19 mouse cellular contexts compared by ENCODE assay signal in genomic region chr2:82570358-82570757, GRCm38 (mm10).
DNase-seq lines count a peak whose midpoint lies in the region; ATAC-seq and TF ChIP-seq lines count a peak whose summit lies in the region.
"Had no signal": no experiment of that assay in that cellular context is flagged by ENCODE, and none has a peak within 500 bp of the region (broad histone marks: within the 10 kb centered on the region; RNA-seq: fewer than 3 reads in every experiment).

No protein-coding gene starts in this region.

- no peaks in the 10 kb centered on the region for H3K36me3 ChIP-seq in forebrain, postnatal 0 days (ENCODE audit: insufficient read depth)
- no peaks in the 10 kb centered on the region for H3K36me3 ChIP-seq in forebrain, embryonic 10.5 days (replicated peaks)
- H3K36me3 ChIP-seq: heart, embryonic 15.5 days; hindbrain, embryonic 13.5 days; limb, embryonic 10.5 days; liver, embryonic 15.5 days; midbrain, embryonic 13.5 days had no signal

- no peaks in the 10 kb centered on the region for H3K27me3 ChIP-seq in forebrain, postnatal 0 days (ENCODE audit: insufficient read depth, low read length)
- H3K27me3 ChIP-seq in forebrain, embryonic 10.5 days (ENCODE audit: poor library complexity, severe bottlenecking), result no peaks in the 10 kb centered on the region
- H3K27me3 ChIP-seq: heart, embryonic 15.5 days; hindbrain, embryonic 13.5 days; liver, embryonic 15.5 days; midbrain, embryonic 13.5 days; Patski had no signal

- no peaks in the 10 kb centered on the region for H3K9me3 ChIP-seq in forebrain, postnatal 0 days (ENCODE audit: low read length)
- no peaks in the 10 kb centered on the region for H3K9me3 ChIP-seq in forebrain, embryonic 10.5 days
- H3K9me3 ChIP-seq: heart, embryonic 15.5 days; hindbrain, embryonic 13.5 days; limb, embryonic 10.5 days; liver, embryonic 15.5 days; midbrain, embryonic 13.5 days had no signal

- H3K9ac ChIP-seq in forebrain, postnatal 0 days, result no peak overlapping the region
- H3K9ac ChIP-seq: heart, embryonic 15.5 days; hindbrain, embryonic 13.5 days; liver, embryonic 15.5 days; midbrain, embryonic 13.5 days had no signal

- peak; percentile 39 for TF ChIP-seq CTCF in forebrain, postnatal 0 days (IDR thresholded peaks at IDR 0.05; ENCODE audit: low read depth)
- peak; percentile 62 for TF ChIP-seq CTCF in left cerebral cortex, adult 2 months (IDR thresholded peaks at IDR 0.05)

- H3K27ac ChIP-seq in forebrain, postnatal 0 days (ENCODE audit: low read depth, low read length), result no peak overlapping the region
- H3K27ac ChIP-seq in forebrain, embryonic 10.5 days, result no peak overlapping the region
- H3K27ac ChIP-seq in left cerebral cortex, adult 2 months, result no peak overlapping the region
- H3K27ac ChIP-seq: heart, embryonic 15.5 days; hindbrain, embryonic 13.5 days; limb, embryonic 10.5 days; liver, embryonic 15.5 days; macrophage; midbrain, embryonic 13.5 days had no signal

- no peak for DNase-seq in forebrain, postnatal 0 days
- no peak for DNase-seq in forebrain, embryonic 10.5 days (ENCODE audit: extremely low spot score, low spot score)
- no peak for DNase-seq in left cerebral cortex, adult 2 months (ENCODE audit: extremely low spot score in 1 of 2, low spot score in 2 of 2)
- no peak for DNase-seq in left cerebral cortex, postnatal 4 days
- peak; percentile 24 for DNase-seq in A20 (ENCODE audit: low read depth, low spot score)
- peak; percentile 8 for DNase-seq in brain, adult 2 months (ENCODE audit: low read depth, low spot score)
- no peak for DNase-seq in yolk sac, embryonic 10.5 days (ENCODE audit: low spot score)
- DNase-seq: cerebellum, adult 9-11 months; kidney, adult 2 months; kidney, postnatal 4 days; layer of hippocampus, postnatal 36 days; right cerebral cortex, postnatal 25 days had no signal

- H3K4me1 ChIP-seq in forebrain, postnatal 0 days (ENCODE audit: insufficient read depth), result no peaks in the 10 kb centered on the region
- no peaks in the 10 kb centered on the region for H3K4me1 ChIP-seq in forebrain, embryonic 10.5 days
- H3K4me1 ChIP-seq: heart, embryonic 15.5 days; hindbrain, embryonic 13.5 days; limb, embryonic 10.5 days; liver, embryonic 15.5 days; midbrain, embryonic 13.5 days had no signal

- no peak overlapping the region for H3K4me3 ChIP-seq in forebrain, postnatal 0 days (ENCODE audit: low read depth, low read length)
- H3K4me3 ChIP-seq in forebrain, embryonic 10.5 days, result no peak overlapping the region
- H3K4me3 ChIP-seq in left cerebral cortex, adult 2 months, result no peak overlapping the region
- H3K4me3 ChIP-seq: heart, embryonic 15.5 days; hindbrain, embryonic 13.5 days; limb, embryonic 10.5 days; liver, embryonic 15.5 days; midbrain, embryonic 13.5 days had no signal

- ATAC-seq in forebrain, postnatal 0 days, result no peak
- ATAC-seq: midbrain, embryonic 13.5 days; Patski had no signal

- intact Hi-C loops in left cerebral cortex, adult 2 months (cut with DNase I), result loop anchor here (5.0 to 10.0 kb wide), 3 partner anchors 503 to 1808 kb away; no protein-coding TSS in a partner anchor
- intact Hi-C loops in left cerebral cortex, postnatal 4 days (cut with DNase I), result no loop called here

- H3K4me2 ChIP-seq in forebrain, postnatal 0 days (ENCODE audit: low read depth), result no peak overlapping the region
- H3K4me2 ChIP-seq: heart, embryonic 15.5 days; hindbrain, embryonic 13.5 days; liver, embryonic 15.5 days; midbrain, embryonic 13.5 days had no signal

Comparison
In these comparisons a context has a peak if more than half of its experiments do, and no peak if none do; other contexts are left out.
1. DNase-seq: peak in A20 (single experiment) and brain, adult 2 months (single experiment); none in forebrain, postnatal 0 days (single experiment), forebrain, embryonic 10.5 days (single experiment), left cerebral cortex, adult 2 months (0 of 2), left cerebral cortex, postnatal 4 days (single experiment) and yolk sac, embryonic 10.5 days (single experiment).